Mouse (Mus musculus): ENCODE results near the gene Sntn. TPM values are rescaled to one million over a fixed set of nuclear protein-coding genes. Genes with fewer than 3 reads are reported as not detected.

Sntn gene
- total RNA-seq (2023) = not detected

GRCm38 (mm10) chr14:13670576-13670975 lies at the start of gene Sntn:
Gene Sntn (plus strand): TSS chr14:13670876.

Other genes with a start within 250 kb of the Sntn start
- gene Gm281, start 243.6 kb downstream of the Sntn start, total RNA-seq (2023) = not detected